Mouse (Mus musculus): ENCODE measurements at regions not wholly inside any gene's neighbourhood (a gene's known extent, or its start where the extent isn't known, plus 50 kb on each side); places are given as distances from the start of the nearest gene placed in this dataset.

DNA sequence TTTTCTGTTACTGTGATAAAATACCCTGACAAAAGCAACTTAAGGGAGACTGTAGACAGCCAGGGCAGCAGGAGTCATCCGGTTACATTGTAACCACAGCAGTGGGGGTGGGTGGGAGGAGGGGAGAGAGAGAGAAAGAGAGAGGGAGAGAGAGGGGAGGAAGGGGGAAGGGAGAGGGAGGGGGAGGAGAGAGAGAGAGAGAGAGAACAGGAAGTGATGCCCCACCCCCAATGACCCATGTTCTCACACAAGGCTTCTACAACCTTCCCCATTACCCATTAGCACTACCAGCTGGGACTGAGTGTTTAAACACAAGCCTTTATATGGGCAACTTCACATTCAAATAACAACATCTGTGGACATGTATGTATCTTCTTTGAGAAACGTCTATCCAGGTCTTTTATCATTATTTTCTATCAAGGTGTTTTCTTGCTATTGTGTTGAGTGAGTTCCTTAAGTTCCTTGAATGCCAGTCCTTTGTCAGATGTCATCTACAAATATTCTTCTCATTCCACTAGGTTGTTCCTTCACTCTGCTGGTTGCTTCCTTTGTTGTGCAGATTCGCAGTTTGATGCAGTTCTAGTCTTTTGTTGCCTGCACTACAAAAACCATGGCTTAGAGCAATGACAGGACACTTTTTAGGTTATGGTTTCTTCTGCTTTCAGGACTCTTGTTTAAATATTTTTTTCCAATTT, 274.7 kb upstream of the Ddx18 start:
- no peak for DNase-seq (ENCODE audit: low read depth)
- no peak for TF ChIP-seq CTCF (IDR thresholded peaks at IDR 0.05; ENCODE audit: borderline replicate concordance, extremely low read depth, insufficient read depth, insufficient read length)
- TF ChIP-seq POLR2A (IDR thresholded peaks at IDR 0.05; ENCODE audit: borderline replicate concordance, extremely low read depth, insufficient read depth, insufficient read length, poor library complexity, severe bottlenecking) = no peak

DNA sequence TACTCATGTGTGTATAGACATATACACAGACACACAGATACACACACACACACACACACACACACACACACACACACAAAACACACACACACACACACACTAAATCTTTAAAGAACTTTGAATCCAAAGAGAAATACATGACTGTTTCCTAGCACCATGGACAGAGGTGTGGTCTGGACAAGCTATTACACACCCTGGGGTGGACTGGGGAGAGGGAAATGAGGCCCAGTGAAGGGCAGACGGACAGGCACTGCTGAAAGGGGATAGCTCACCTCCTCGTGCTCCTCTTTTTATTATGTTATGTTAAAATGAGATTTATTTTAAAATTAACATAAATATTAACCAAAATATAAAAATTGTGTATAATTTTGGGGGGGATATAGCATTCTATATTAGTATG, 265.8 kb upstream of the Ddx18 start:
- TF ChIP-seq CTCF (IDR thresholded peaks at IDR 0.05; ENCODE audit: borderline replicate concordance, extremely low read depth, insufficient read depth, insufficient read length) (no peak), POLR2A (IDR thresholded peaks at IDR 0.05; ENCODE audit: borderline replicate concordance, extremely low read depth, insufficient read depth, insufficient read length, poor library complexity, severe bottlenecking) (no peak)
- no peak for DNase-seq (ENCODE audit: low read depth)

GRCm38 (mm10) chr1:121830242-121830641, 262.5 kb upstream of the Ddx18 start:
- DNase-seq (ENCODE audit: low read depth) = peak; percentile 79
- peak; percentile 38; the same call in 1 of the 2 replicates for TF ChIP-seq CTCF (IDR thresholded peaks at IDR 0.05; ENCODE audit: borderline replicate concordance, extremely low read depth, insufficient read depth, insufficient read length)
- no peak for TF ChIP-seq POLR2A (IDR thresholded peaks at IDR 0.05; ENCODE audit: borderline replicate concordance, extremely low read depth, insufficient read depth, insufficient read length, poor library complexity, severe bottlenecking)

DNA sequence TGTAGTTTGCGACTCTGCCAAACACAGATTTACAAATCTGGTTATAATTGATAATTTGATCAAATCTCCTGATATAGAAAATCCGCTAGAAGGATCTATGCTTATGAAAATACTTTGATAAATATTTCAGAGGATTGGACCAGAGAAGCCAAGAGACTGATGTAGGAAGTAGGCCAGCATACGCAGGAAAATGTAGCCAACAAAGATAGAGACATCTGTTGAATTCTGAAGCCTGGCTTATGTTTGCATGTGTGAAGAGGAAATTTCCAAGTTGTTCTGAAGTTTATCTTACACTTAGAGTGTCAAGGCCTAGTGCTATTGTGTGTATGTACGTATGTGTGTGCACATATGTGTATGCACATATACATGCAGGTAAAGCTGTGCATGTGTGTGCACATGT, 255.2 kb upstream of the Ddx18 start:
- DNase-seq (ENCODE audit: low read depth) = no peak
- TF ChIP-seq CTCF (IDR thresholded peaks at IDR 0.05; ENCODE audit: borderline replicate concordance, extremely low read depth, insufficient read depth, insufficient read length) (no peak), POLR2A (IDR thresholded peaks at IDR 0.05; ENCODE audit: borderline replicate concordance, extremely low read depth, insufficient read depth, insufficient read length, poor library complexity, severe bottlenecking) (no peak)

- no peak for DNase-seq (ENCODE audit: low read depth)
- peak; percentile 10; the same call in 1 of the 2 replicates for TF ChIP-seq CTCF (IDR thresholded peaks at IDR 0.05; ENCODE audit: borderline replicate concordance, extremely low read depth, insufficient read depth, insufficient read length)
- TF ChIP-seq POLR2A (IDR thresholded peaks at IDR 0.05; ENCODE audit: borderline replicate concordance, extremely low read depth, insufficient read depth, insufficient read length, poor library complexity, severe bottlenecking) = no peak
These were observed 235.5 kb upstream of the Ddx18 start for GRCm38 (mm10) chr1:121803338-121803737.

DNA sequence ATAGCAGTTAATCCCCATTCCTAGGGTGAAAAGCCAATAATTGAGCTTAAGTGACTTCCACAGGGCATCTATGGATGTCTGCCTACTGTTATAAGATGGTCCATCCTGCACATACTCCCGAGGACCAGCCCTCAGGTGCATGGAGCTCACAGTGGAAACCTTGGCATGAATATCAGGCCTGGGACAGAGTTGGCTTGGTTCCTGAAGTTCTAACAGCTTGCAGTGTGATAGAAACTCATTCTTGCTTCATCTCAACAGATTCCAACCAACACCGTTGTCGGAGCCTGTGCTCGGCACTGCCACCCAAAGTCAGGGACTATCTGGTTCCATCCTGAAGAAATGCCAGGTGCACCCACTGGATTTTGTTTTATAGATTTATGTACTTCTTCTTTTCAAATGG, 234.7 kb upstream of the Ddx18 start:
- DNase-seq (ENCODE audit: low read depth) = no peak
- no peak for TF ChIP-seq CTCF (IDR thresholded peaks at IDR 0.05; ENCODE audit: borderline replicate concordance, extremely low read depth, insufficient read depth, insufficient read length)
- TF ChIP-seq POLR2A (IDR thresholded peaks at IDR 0.05; ENCODE audit: borderline replicate concordance, extremely low read depth, insufficient read depth, insufficient read length, poor library complexity, severe bottlenecking) = no peak

- TF ChIP-seq POLR2A (IDR thresholded peaks at IDR 0.05; ENCODE audit: borderline replicate concordance, extremely low read depth, insufficient read depth, insufficient read length, poor library complexity, severe bottlenecking) (no peak), CTCF (IDR thresholded peaks at IDR 0.05; ENCODE audit: borderline replicate concordance, extremely low read depth, insufficient read depth, insufficient read length) (no peak)
- peak; percentile 63 for DNase-seq (ENCODE audit: low read depth)
These were observed 230.7 kb upstream of the Ddx18 start for GRCm38 (mm10) chr1:121798502-121798901.

GRCm38 (mm10) chr1:121795024-121795786, 227.4 kb upstream of the Ddx18 start:
- TF ChIP-seq CTCF (IDR thresholded peaks at IDR 0.05; ENCODE audit: borderline replicate concordance, extremely low read depth, insufficient read depth, insufficient read length) (no peak), POLR2A (IDR thresholded peaks at IDR 0.05; ENCODE audit: borderline replicate concordance, extremely low read depth, insufficient read depth, insufficient read length, poor library complexity, severe bottlenecking) (no peak)
- peak; percentile 59 for DNase-seq (ENCODE audit: low read depth)

DNA sequence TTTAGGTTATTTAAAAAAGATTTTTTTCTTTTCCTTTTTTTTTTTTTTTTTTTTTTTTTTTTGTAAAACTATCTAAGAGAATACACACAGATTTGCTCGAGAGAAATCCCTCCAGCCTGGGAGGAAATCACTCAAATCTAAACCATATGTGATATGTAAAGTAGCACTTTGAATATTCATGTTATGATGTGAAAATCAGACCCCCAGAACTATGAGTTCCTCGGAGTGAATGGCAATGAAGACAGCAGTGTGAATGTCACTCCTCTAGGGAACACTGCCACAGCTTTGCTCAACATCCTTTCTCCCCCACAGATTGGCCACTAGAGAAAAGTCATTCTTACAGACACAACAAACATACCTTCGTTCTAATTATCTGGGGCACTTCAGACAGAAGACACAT, 217.8 kb upstream of the Ddx18 start:
- peak; percentile 63 for DNase-seq (ENCODE audit: low read depth)
- TF ChIP-seq POLR2A (IDR thresholded peaks at IDR 0.05; ENCODE audit: borderline replicate concordance, extremely low read depth, insufficient read depth, insufficient read length, poor library complexity, severe bottlenecking) (no peak), CTCF (IDR thresholded peaks at IDR 0.05; ENCODE audit: borderline replicate concordance, extremely low read depth, insufficient read depth, insufficient read length) (no peak)

DNA sequence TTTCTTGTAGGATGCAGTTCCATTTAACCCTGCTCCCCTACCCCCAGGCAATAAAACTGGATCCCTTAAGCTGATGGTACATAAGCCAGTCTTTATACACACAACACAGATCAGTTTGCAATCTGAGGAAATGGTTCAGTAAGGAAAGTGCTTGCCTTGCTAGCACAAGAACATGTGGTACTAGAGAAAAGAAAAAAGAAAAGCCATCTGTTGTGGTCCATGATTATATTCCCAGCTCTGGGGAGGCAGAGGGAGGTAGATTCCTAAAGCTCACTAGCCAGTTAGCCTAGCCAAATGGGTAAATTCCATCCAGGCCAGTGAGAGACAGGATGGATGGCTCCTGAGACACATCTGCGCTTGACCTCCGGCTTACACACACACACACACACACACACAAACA, 206.2 kb upstream of the Ddx18 start:
- TF ChIP-seq CTCF (IDR thresholded peaks at IDR 0.05; ENCODE audit: borderline replicate concordance, extremely low read depth, insufficient read depth, insufficient read length) = no peak
- no peak for TF ChIP-seq POLR2A (IDR thresholded peaks at IDR 0.05; ENCODE audit: borderline replicate concordance, extremely low read depth, insufficient read depth, insufficient read length, poor library complexity, severe bottlenecking)

DNA sequence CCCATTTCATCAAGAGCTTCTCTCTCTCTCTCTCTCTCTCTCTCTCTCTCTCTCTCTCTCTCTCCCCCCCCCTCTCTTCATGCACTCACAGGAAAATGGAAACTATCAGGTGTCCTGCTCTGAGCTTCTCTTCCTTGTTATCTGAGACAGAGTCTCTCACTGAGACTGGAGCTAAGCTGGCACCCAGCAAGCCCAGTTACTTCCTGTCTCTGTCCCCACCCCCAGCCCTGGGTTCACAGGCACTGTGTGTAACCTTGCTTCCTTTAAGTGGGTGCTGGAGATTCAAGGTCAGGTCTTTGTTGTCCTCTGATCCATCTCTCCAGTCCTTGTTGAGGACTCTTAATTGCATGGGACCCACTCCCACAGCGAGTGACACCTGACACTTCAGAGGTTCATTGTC, 203.7 kb upstream of the Ddx18 start:
- DNase-seq (ENCODE audit: low read depth) = no peak
- TF ChIP-seq POLR2A (IDR thresholded peaks at IDR 0.05; ENCODE audit: borderline replicate concordance, extremely low read depth, insufficient read depth, insufficient read length, poor library complexity, severe bottlenecking) (no peak), CTCF (IDR thresholded peaks at IDR 0.05; ENCODE audit: borderline replicate concordance, extremely low read depth, insufficient read depth, insufficient read length) (no peak)

More for the DNA sequence above, 206.2 kb upstream of the Ddx18 start:
- no peak for DNase-seq (ENCODE audit: low read depth)
